Mouse (Mus musculus): ENCODE measurements around the gene Myrip. TPM values are rescaled to one million over a fixed set of nuclear protein-coding genes. Genes with fewer than 3 reads are reported as not detected.

Myrip gene
- polyA plus RNA-seq, 1 experiment from 2014 or later, result 0.74 TPM

GRCm38 (mm10) chr9:120402368-120402767 lies 101.1 kb downstream of the Myrip start:
- Histone ChIP-seq H3K27me3 (replicated peaks) (no peaks in the 10 kb centered on the region), H3K4me2 (no peak overlapping the region), H3K27ac (no peak overlapping the region), H3K9ac (no peak overlapping the region), H3K4me1 (no peaks in the 10 kb centered on the region), H3K4me3 (replicated peaks) (no peak overlapping the region), H3K9me3 (no peaks in the 10 kb centered on the region), H3K36me3 (no peaks in the 10 kb centered on the region)
- ATAC-seq (ENCODE audit: insufficient read depth, low FRiP score, low read depth), result no peak
- 71% methylated on average over 3 of the region's 3 CpGs for WGBS

DNA sequence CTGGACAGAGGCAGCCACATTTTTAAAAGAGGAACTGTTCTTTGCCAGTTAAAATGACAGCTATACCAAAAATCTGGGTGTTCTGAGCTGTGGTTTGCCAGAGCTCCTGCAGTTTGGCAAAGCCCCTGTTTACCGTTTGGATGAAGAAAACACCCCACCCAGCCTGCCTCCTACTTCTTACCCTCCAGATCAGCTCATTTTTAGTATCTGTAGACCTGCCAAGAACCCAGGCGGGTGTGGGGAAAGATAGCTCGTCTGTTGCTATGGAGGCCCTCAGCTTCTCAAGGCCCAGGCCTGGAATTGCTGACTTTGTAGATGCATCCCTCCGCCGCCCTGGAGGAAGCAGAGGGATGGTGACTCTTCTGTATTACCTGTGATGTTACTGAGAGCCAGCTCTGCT lies 102.3 kb downstream of the Myrip start:
- no peak overlapping the region for H3K9ac ChIP-seq
- no peak overlapping the region for H3K4me3 ChIP-seq (replicated peaks)

DNA sequence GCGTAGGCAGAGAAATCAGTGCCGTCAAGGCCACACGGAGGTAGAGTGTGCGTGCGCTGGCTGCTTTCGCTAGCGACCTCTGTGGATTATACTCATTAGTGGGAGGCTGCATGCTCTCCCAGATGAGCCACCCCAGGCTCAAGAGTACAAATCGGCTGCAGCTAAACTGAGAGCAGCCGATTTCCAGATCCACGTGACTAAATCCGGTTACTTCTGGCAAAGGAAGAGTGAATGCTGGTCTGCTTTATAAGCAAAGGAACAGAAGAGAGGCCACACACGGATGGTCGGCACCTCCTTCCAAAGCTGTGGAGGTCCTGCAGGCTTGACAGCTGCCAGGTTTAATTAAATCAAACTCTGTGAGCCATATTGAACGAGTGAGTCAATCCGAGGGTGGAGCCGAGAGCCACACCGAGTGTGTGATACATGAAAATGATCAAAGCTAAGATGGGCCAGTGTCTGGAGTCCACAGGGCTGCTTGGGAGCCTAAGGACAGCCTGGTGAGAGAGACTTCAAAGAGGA lies 108.4 kb downstream of the Myrip start:
- 82% methylated on average over 17 of the region's 17 CpGs for WGBS
- H3K27me3 ChIP-seq (replicated peaks), result no peaks in the 10 kb centered on the region
- no peak overlapping the region for H3K4me3 ChIP-seq (replicated peaks)
- no peak for ATAC-seq (ENCODE audit: insufficient read depth, low FRiP score, low read depth)
- no peaks in the 10 kb centered on the region for H3K36me3 ChIP-seq
- H3K27ac ChIP-seq, result no peak overlapping the region
- H3K4me1 ChIP-seq, result no peaks in the 10 kb centered on the region
- no peaks in the 10 kb centered on the region for H3K9me3 ChIP-seq
- H3K9ac ChIP-seq, result no peak overlapping the region
- H3K4me2 ChIP-seq, result no peak overlapping the region

More for the DNA sequence above, 102.3 kb downstream of the Myrip start:
- Histone ChIP-seq H3K36me3 (no peaks in the 10 kb centered on the region), H3K4me1 (no peaks in the 10 kb centered on the region), H3K4me2 (no peak overlapping the region), H3K27me3 (replicated peaks) (no peaks in the 10 kb centered on the region), H3K27ac (no peak overlapping the region), H3K9me3 (no peaks in the 10 kb centered on the region)
- no peak for ATAC-seq (ENCODE audit: insufficient read depth, low FRiP score, low read depth)
- 69% methylated on average over 5 of the region's 5 CpGs for WGBS

DNA sequence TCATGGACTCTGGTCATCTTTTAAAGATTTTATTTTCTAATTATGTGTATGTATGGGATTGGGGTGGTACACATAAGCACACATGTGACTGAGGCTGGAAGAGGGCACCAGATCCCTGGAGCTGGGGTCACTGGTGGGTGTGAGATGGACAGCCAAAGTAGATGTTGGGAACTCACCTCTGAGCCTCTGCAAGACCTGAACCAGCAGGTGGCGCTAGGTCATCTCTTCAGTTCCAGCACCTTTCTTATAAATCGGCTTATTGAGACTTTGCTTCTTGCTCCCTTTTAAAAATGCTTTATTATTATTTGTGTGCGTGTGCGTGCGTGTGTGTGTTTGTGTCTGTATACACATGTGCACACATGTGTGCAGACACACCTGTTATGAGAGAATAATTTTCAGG lies 109.1 kb downstream of the Myrip start:
- ATAC-seq (ENCODE audit: insufficient read depth, low FRiP score, low read depth), result no peak
- Histone ChIP-seq H3K9me3 (no peaks in the 10 kb centered on the region), H3K4me1 (no peaks in the 10 kb centered on the region), H3K4me3 (replicated peaks) (no peak overlapping the region), H3K27me3 (replicated peaks) (no peaks in the 10 kb centered on the region), H3K36me3 (no peaks in the 10 kb centered on the region), H3K27ac (no peak overlapping the region), H3K9ac (no peak overlapping the region), H3K4me2 (no peak overlapping the region)
- 23% methylated on average over 5 of the region's 5 CpGs for WGBS

- no peaks in the 10 kb centered on the region for H3K4me1 ChIP-seq
- WGBS, result 0% methylated on average over 6 of the region's 7 CpGs
- H3K9ac ChIP-seq, result no peak overlapping the region
- H3K27me3 ChIP-seq (replicated peaks), result no peaks in the 10 kb centered on the region
- no peak overlapping the region for H3K4me2 ChIP-seq
- no peaks in the 10 kb centered on the region for H3K9me3 ChIP-seq
- no peaks in the 10 kb centered on the region for H3K36me3 ChIP-seq
- H3K4me3 ChIP-seq (replicated peaks), result no peak overlapping the region
- no peak overlapping the region for H3K27ac ChIP-seq
- no peak for ATAC-seq (ENCODE audit: insufficient read depth, low FRiP score, low read depth)
Observed at GRCm38 (mm10) chr9:120415504-120415903, 114.2 kb downstream of the Myrip start.

GRCm38 (mm10) chr9:120416151-120416550 lies 114.8 kb downstream of the Myrip start:
- Histone ChIP-seq H3K36me3 (no peaks in the 10 kb centered on the region), H3K27ac (no peak overlapping the region), H3K27me3 (replicated peaks) (no peaks in the 10 kb centered on the region), H3K9ac (no peak overlapping the region), H3K4me2 (no peak overlapping the region), H3K9me3 (no peaks in the 10 kb centered on the region), H3K4me3 (replicated peaks) (no peak overlapping the region), H3K4me1 (no peaks in the 10 kb centered on the region)
- no peak for ATAC-seq (ENCODE audit: insufficient read depth, low FRiP score, low read depth)
- WGBS, result 87% methylated on average over 5 of the region's 5 CpGs

- H3K4me2 ChIP-seq, result no peak overlapping the region
- H3K27me3 ChIP-seq (replicated peaks), result no peaks in the 10 kb centered on the region
- no peaks in the 10 kb centered on the region for H3K4me1 ChIP-seq
- WGBS, result 79% methylated on average over 5 of the region's 5 CpGs
- H3K4me3 ChIP-seq (replicated peaks), result no peak overlapping the region
- H3K9me3 ChIP-seq, result no peaks in the 10 kb centered on the region
- H3K27ac ChIP-seq, result no peak overlapping the region
- no peak for ATAC-seq (ENCODE audit: insufficient read depth, low FRiP score, low read depth)
- no peak overlapping the region for H3K9ac ChIP-seq
- no peaks in the 10 kb centered on the region for H3K36me3 ChIP-seq
Observed at GRCm38 (mm10) chr9:120416729-120417128, 115.4 kb downstream of the Myrip start.

DNA sequence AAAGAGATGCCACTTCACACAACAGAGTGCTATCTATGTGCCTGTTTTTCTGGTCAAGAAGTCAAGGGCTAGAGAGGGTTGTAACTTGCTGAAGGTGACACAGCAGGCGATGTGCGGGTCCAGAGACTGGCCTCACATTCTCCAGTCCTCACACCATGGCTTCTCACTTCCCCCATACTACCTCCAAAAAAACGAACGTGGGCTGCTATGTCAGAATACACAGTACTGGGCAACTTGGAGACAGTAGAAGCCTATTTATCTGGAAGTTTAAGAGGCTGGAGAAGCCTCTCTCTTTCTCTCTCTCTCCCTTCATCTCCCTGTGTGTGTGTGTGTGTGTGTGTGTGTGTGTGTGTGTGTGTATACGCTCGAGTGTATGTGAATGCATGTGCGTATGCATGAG lies 117.3 kb downstream of the Myrip start:
- no peaks in the 10 kb centered on the region for H3K36me3 ChIP-seq
- H3K27ac ChIP-seq, result no peak overlapping the region
- no peak overlapping the region for H3K4me2 ChIP-seq
- H3K9ac ChIP-seq, result no peak overlapping the region
- no peak for ATAC-seq (ENCODE audit: insufficient read depth, low FRiP score, low read depth)
- WGBS, result 77% methylated on average over 7 of the region's 7 CpGs
- no peaks in the 10 kb centered on the region for H3K27me3 ChIP-seq (replicated peaks)
- no peaks in the 10 kb centered on the region for H3K4me1 ChIP-seq
- no peaks in the 10 kb centered on the region for H3K9me3 ChIP-seq
- H3K4me3 ChIP-seq (replicated peaks), result no peak overlapping the region

DNA sequence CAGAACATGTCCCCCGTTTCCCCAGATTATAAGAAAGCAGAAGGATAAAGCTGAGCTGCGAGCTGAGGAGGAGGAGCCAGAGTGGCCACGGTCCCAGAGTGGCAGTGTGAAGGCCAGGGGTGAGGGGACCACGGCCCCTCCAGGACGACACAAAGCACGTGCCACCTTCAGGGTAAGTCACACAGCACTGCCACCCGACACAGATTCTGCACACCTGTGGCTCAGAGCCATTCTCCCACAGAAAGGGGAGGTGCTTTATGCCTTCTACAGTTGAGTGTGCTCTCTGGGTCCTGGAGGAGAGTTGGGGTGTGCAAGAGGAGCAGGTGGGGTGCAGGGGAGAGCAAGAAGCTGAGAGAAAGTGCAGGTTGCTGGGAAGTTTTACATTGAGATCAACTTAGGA lies 123.3 kb downstream of the Myrip start:
- H3K4me3 ChIP-seq (replicated peaks), result no peak overlapping the region
- H3K36me3 ChIP-seq, result no peaks in the 10 kb centered on the region
- WGBS, result 64% methylated on average over 7 of the region's 7 CpGs
- no peak overlapping the region for H3K9ac ChIP-seq
- no peak overlapping the region for H3K4me2 ChIP-seq
- H3K27ac ChIP-seq, result no peak overlapping the region
- H3K4me1 ChIP-seq, result no peaks in the 10 kb centered on the region
- H3K27me3 ChIP-seq (replicated peaks), result no peaks in the 10 kb centered on the region
- H3K9me3 ChIP-seq, result no peaks in the 10 kb centered on the region
- ATAC-seq (ENCODE audit: insufficient read depth, low FRiP score, low read depth), result peak; percentile 68

DNA sequence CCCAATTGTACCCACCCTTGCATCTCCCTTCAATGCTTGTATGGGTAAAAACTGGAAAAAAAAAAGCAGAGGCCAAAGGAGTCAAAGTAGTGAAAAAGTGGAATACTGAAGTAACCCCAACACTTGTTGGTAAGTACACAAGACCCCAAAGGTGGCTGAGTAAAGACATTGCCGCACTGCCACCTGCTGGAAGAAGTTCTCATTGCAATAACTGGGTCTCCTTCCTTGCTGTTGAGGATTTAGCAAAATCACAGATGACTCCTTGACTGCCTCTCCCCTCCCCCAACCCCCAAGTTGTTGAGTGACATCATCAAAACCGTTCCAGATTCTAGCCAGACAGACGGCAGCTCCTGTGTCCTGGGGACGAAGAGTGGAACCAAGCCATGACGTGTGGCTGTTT lies 124.5 kb downstream of the Myrip start:
- Histone ChIP-seq H3K9me3 (no peaks in the 10 kb centered on the region), H3K9ac (no peak overlapping the region), H3K4me3 (replicated peaks) (no peak overlapping the region), H3K27me3 (replicated peaks) (no peaks in the 10 kb centered on the region), H3K4me1 (no peaks in the 10 kb centered on the region), H3K27ac (no peak overlapping the region), H3K4me2 (no peak overlapping the region), H3K36me3 (no peaks in the 10 kb centered on the region)
- 42% methylated on average over 5 of the region's 5 CpGs for WGBS
- ATAC-seq (ENCODE audit: insufficient read depth, low FRiP score, low read depth), result no peak

- H3K9ac ChIP-seq, result no peak overlapping the region
- H3K27ac ChIP-seq, result no peak overlapping the region
- H3K4me1 ChIP-seq, result no peaks in the 10 kb centered on the region
- H3K4me3 ChIP-seq (replicated peaks), result no peak overlapping the region
- no peaks in the 10 kb centered on the region for H3K9me3 ChIP-seq
- 56% methylated on average over 6 of the region's 6 CpGs for WGBS
- H3K4me2 ChIP-seq, result no peak overlapping the region
- ATAC-seq (ENCODE audit: insufficient read depth, low FRiP score, low read depth), result no peak
- no peaks in the 10 kb centered on the region for H3K27me3 ChIP-seq (replicated peaks)
- H3K36me3 ChIP-seq, result no peaks in the 10 kb centered on the region
Observed at GRCm38 (mm10) chr9:120428181-120428580, 126.9 kb downstream of the Myrip start.

- H3K4me2 ChIP-seq, result no peak overlapping the region
- ATAC-seq (ENCODE audit: insufficient read depth, low FRiP score, low read depth), result peak; percentile 39; the same call in 1 of the 2 replicates
- H3K27ac ChIP-seq, result no peak overlapping the region
- H3K4me1 ChIP-seq, result no peaks in the 10 kb centered on the region
- no peaks in the 10 kb centered on the region for H3K36me3 ChIP-seq
- no peak overlapping the region for H3K4me3 ChIP-seq (replicated peaks)
- 20% methylated on average over 8 of the region's 8 CpGs for WGBS
- no peaks in the 10 kb centered on the region for H3K9me3 ChIP-seq
- H3K27me3 ChIP-seq (replicated peaks), result no peaks in the 10 kb centered on the region
- H3K9ac ChIP-seq, result no peak overlapping the region
Observed at GRCm38 (mm10) chr9:120433747-120434146, 132.4 kb downstream of the Myrip start.

GRCm38 (mm10) chr9:120435841-120436240 lies 134.5 kb downstream of the Myrip start:
- Histone ChIP-seq H3K4me2 (no peak overlapping the region), H3K4me1 (no peaks in the 10 kb centered on the region), H3K9ac (no peak overlapping the region), H3K36me3 (no peaks in the 10 kb centered on the region), H3K27ac (no peak overlapping the region), H3K27me3 (replicated peaks) (no peaks in the 10 kb centered on the region), H3K9me3 (no peaks in the 10 kb centered on the region), H3K4me3 (replicated peaks) (no peak overlapping the region)
- WGBS, result 55% methylated on average over 8 of the region's 8 CpGs
- no peak for ATAC-seq (ENCODE audit: insufficient read depth, low FRiP score, low read depth)

All from stomach, embryonic 15.5 days (tissue).